ENCODE assay signal across 32 mouse cellular contexts in genomic region chr2:25598749-25599148, GRCm38 (mm10). TPM values are rescaled to one million over a fixed set of nuclear protein-coding genes. Genes with fewer than 3 reads are reported as not detected.
"Had no signal": no experiment of that assay in that cellular context is flagged by ENCODE, and none has a peak within 500 bp of the region (broad histone marks: within the 10 kb centered on the region; RNA-seq: fewer than 3 reads in every experiment).

No protein-coding gene starts in this region.

- DNase-seq: heart, postnatal 10 days; heart, postnatal 14 days; heart, postnatal 36 days; heart, postnatal 4 days; kidney, adult 11 months; kidney, adult 18-20 months; kidney, adult 2 months; kidney, adult 8-10 months; kidney, adult 9 months; kidney, postnatal 10 days; kidney, postnatal 14 days; kidney, postnatal 25 days; kidney, postnatal 36 days; kidney, postnatal 4 days; layer of hippocampus, adult 9-11 months; layer of hippocampus, postnatal 36 days had no signal

RNA-seq across cellular contexts. Expression of gene Ajm1, which starts 17.2 kb away (rescaled TPM):
- polyA plus RNA-seq: heart, embryonic 14.5 days; heart, postnatal 0 days had no signal

RNA-seq across cellular contexts. Expression of gene Ccdc183, which starts 18.7 kb away (rescaled TPM):
- total RNA-seq: heart, postnatal 10 days; heart, postnatal 14 days; heart, postnatal 25 days; heart, postnatal 36 days; heart, postnatal 4 days; hematopoietic stem cell, adult 5-6 weeks; hindbrain, postnatal 0 days; layer of hippocampus, adult 18-20 months; layer of hippocampus, adult 2 months; layer of hippocampus, adult 8-10 months; layer of hippocampus, postnatal 10 days; layer of hippocampus, postnatal 14 days; layer of hippocampus, postnatal 25 days; layer of hippocampus, postnatal 36 days; left cerebral cortex, adult 18-20 months; left cerebral cortex, adult 2 months; left cerebral cortex, adult 8-10 months had no signal
- polyA plus RNA-seq: inflammation-experienced regulatory T-cells, adult 6 months; large intestine, adult 2 months had no signal
